Mouse (Mus musculus): ENCODE data around the gene Olfr373. TPM values are rescaled to one million over a fixed set of nuclear protein-coding genes. Genes with fewer than 3 reads are reported as not detected.

The Olfr373 gene
- total RNA-seq, 2 experiments from 2014 or later = not detected

DNA sequence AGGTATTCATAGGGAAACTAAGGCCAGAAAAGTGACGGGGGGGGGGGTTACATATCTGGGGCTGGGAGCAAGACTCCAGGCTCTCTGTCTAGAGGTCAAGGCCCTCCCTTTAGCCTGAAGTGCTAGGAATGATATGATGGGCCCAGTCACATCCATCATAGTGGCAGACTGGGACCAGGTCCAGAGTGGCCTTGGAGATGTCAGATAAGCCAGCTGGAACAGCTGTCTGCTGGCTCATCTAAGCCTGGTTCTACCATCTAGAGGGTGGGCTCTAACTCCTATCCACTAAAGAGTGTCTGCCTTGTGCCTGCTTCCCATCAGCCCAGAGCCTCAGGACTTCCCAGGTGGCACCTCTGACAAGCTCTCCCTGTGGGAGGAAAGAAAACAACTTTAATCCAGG is 49.9 kb downstream of the Olfr373 start:
- intact Hi-C loops (cut with DNase I) = loop anchor here (10.0 kb wide), 1 partner anchor 208 kb away; no protein-coding TSS in a partner anchor
- no peak for DNase-seq

- intact Hi-C loops (cut with DNase I) = loop anchor here (10.0 kb wide), 1 partner anchor 209 kb away; no protein-coding TSS in a partner anchor
- no peak for DNase-seq
Observed at GRCm38 (mm10) chr8:72133507-72133906, 50.5 kb downstream of the Olfr373 start.

DNA sequence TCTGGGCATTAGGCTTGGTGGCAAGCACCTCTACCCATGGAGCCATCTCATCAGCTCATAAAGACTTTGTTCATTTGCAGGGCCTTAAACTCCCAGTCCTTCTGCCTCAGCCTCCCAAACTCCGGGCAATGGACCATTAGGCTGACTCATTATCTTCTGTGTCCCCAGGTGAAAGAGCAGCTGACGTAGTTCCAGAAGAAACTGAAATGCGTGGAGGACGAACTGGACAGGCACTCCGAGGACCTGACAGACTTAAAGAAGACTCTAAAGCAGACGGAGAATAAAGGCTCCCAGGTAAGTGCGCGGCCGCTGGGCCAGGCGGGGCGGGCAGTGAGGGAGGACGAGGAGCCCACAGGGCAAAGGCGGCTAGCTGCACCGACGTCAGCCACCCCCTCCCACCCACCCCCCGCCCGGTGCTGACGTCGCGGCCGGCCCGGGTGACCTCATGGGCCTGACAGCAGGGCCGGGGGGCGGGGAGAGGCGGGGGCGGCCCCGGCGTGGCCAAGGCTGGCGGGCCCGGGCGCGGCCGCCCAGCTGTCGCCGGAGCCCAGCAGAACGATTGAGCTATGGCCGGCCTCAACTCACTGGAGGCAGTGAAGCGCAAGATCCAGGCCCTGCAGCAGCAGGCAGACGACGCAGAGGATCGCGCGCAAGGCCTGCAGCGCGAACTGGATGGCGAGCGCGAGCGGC is 51.9 kb downstream of the Olfr373 start, which contains the start of gene Tpm4:
TSS of gene Tpm4 (plus strand) at position 220 of the 690 bp plus-strand sequence.
- intact Hi-C loops (cut with DNase I) = loop anchor here (10.0 kb wide), 1 partner anchor 210 kb away; no protein-coding TSS in a partner anchor
- peak; percentile 77 to 79 for DNase-seq

DNA sequence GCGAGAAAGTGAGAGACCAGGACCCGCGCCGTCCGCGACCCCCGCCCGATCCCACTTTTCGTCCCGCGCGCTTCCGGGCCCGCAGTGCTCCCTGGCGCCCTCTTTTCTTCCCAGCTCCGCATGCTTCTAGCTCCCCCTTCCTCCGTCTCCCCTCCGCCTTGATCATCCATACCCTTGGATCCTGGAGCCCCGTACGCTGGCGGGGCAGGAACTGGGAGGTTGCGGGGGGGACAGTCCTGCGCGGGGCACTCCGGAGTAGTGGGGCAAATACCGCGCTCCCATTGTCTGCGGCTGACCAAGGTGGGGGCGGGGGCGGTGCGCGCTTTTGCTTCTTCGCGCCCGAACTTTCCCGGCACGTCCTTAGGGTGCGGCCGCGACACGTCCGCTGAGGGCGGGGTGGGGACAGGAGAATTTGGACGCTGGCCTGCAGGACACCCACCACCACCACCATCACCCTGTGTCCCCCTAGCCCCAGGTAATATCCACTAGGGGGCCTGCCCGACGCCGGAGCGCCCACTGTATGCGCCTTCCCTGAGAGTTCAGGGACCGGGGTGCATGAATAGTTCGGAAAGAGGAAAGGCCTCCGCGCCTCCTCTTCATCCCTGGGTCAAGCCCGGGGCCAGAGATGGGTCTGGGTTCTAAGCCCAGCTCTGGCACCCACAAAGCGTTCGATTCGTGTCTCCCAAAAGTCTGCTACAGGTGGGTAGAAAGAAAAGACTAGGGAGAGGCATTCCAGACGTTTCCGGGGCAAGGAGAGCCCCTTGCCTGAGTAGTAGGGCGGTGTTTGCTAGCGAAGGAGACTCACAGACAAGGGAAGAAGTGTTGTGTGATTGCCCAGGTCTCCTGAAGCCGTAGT is 52.7 kb downstream of the Olfr373 start:
- peak; percentile 58 to 63 for DNase-seq

GRCm38 (mm10) chr8:72136302-72136978 is 53.5 kb downstream of the Olfr373 start:
- intact Hi-C loops (cut with DNase I) = loop anchor here (2.0 to 10.0 kb wide), 2 partner anchors 22 to 212 kb away; no protein-coding TSS in a partner anchor
- peak; percentile 69 to 74 for DNase-seq

More for the DNA sequence above, 52.7 kb downstream of the Olfr373 start:
- intact Hi-C loops (cut with DNase I) = loop anchor here (2.0 to 10.0 kb wide), 2 partner anchors 23 to 211 kb away; no protein-coding TSS in a partner anchor

DNA sequence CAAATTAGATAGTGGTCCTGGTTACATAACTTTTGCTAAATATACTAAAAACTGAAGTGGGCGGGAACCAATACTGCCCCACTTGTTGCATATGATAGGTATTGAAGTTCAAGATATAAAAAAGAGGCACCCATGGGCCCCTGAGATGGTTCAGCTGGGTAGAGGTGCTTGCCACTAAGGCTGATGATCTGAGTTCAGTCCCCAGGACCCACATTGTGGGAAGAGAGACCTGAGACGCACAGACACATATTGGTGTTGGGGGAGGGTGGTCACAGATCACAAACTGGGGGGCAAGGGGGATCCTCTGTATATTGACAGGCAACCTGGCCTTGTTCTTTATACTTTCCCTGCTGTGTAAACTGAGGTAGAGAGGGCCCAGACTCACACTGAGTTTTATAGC is 54.5 kb downstream of the Olfr373 start:
- intact Hi-C loops (cut with DNase I) = loop anchor here (2.0 to 10.0 kb wide), 2 partner anchors 21 to 213 kb away; no protein-coding TSS in a partner anchor
- DNase-seq = no peak

- no peak for DNase-seq
- intact Hi-C loops (cut with DNase I) = loop anchor here (10.0 kb wide), 1 partner anchor 214 kb away; no protein-coding TSS in a partner anchor
Observed at GRCm38 (mm10) chr8:72138456-72138855, 55.5 kb downstream of the Olfr373 start.

- intact Hi-C loops (cut with DNase I) = no loop called here
- DNase-seq = no peak
Observed at GRCm38 (mm10) chr8:72143256-72143824, 60.4 kb downstream of the Olfr373 start.

DNA sequence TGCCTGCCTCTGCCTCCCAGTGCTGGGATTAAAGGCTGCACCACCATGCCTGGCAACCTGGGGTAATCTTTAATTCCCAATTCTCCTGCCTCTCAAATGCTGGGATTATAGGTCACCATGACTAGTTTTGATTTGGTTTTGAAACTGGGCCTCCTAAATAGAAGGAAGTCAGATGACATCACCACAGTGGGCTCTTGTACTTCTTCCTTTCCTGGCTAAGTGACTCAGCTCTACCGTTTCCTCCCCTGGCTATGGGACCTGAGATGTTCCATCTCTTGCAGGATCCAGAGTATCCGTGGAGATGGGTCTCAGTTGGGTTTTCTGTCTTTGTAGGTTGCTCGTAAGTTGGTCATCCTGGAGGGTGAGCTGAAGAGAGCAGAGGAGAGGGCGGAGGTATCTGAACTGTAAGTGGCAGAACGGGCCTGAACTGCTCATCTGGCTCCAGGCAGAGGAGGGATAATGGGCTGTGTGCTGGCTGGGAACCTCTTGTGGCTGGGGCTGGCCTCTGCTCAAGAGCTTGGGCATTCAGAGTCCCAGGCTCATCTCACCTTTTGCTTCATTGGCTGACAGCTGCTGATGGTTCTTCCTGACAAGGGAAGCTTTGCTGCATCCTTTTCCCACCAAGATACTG is 61.5 kb downstream of the Olfr373 start:
- no peak for DNase-seq
- intact Hi-C loops (cut with DNase I) = no loop called here

DNA sequence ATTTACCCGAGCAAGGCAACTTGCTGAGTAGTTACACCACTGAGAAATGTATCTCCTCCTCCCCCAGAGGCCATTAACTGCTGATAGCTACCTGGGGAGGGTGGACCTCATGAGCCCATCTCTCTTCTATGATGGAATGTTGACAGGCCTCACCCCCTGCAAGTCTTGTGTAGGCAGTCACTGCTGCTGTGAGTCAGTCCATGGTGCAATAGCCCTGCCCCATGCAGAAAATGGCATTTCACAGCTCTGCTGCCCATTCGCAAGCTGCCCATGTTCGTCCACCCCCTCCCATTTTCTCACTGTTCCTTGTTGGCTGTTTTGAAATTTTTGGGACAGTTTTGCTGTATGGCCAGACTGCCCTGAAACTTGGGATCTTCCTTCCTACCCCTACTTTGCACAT is 62.5 kb downstream of the Olfr373 start:
- no peak for DNase-seq
- intact Hi-C loops (cut with DNase I) = no loop called here

DNA sequence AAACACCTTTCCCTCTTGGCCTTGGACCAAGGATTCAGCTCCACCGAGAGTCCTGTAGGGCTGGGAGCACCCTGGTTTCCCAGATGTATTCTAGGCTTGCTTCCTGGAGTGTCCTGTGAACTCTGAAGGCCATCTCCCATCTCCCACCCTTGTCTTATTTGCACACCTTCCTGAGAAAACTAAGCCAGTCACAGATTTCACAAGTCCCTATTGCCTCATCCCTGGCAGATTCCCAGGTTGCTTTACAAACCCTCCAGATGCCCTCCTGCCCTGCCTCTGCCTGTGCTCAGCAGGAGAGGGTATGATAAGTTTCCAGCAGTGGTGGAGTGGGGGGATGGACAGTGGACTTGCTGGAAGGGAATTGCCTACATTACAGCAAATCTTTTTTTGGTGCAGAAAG is 63.1 kb downstream of the Olfr373 start:
- DNase-seq = no peak
- intact Hi-C loops (cut with DNase I) = no loop called here

- no peak for DNase-seq
- intact Hi-C loops (cut with DNase I) = no loop called here
Observed at GRCm38 (mm10) chr8:72146556-72146955, 63.6 kb downstream of the Olfr373 start.

- intact Hi-C loops (cut with DNase I) = no loop called here
- no peak for DNase-seq
Observed at GRCm38 (mm10) chr8:72147266-72147665, 64.3 kb downstream of the Olfr373 start.

GRCm38 (mm10) chr8:72149056-72149455 is 66.1 kb downstream of the Olfr373 start:
- DNase-seq = no peak
- intact Hi-C loops (cut with DNase I) = no loop called here

GRCm38 (mm10) chr8:72151418-72152078 is 68.6 kb downstream of the Olfr373 start:
- no peak for DNase-seq
- intact Hi-C loops (cut with DNase I) = no loop called here
